Mouse (Mus musculus) neutrophil, adult 5-6 weeks (primary cell): ENCODE measurements around the gene Jazf1. TPM values are rescaled to one million over a fixed set of nuclear protein-coding genes. Genes with fewer than 3 reads are reported as not detected.
A peak's percentile ranks its signal among the peaks of the same experiment; 100 is the strongest.

Experiments
- ATAC-seq: fragments of 151-379, 151-347 bp; 2 replicates; pipeline ENCODE4 v1.8.0; 2017; ENCODE audit warnings: mild to moderate bottlenecking, moderate TSS enrichment; ENCODE audit not compliant: insufficient number of reproducible peaks, poor library complexity, low FRiP score, severe bottlenecking; ENCODE audit errors: extremely low read depth
- total RNA-seq: library from RNA; stranded (forward); fragments of 200-1000 nt; gene quantifications from 2 replicates; pipeline ENCODE4 v1.2.3, GENCODE M21; 2017

Jazf1 gene
- total RNA-seq, 1 experiment from 2014 or later = 0.47 TPM

DNA sequence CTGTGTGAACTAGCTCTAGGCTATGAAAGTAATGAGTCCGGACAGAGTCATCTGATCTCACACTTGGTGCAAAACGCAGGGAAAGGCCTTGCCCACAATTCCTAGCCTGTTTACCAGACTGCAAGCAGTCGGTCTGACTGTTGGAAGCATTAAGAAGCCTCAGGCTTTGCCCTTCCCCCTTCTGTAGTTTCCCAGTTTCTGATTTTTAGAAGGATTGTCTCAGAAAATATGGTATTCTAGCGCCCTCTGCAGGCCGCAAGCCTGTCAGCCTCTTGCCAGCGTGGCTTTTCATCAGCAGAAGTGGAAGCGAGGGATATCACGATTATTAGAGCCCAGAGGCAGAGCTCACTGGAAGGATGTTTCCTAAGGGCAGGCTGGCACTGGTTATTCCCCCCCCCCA is 229.7 kb downstream of the Jazf1 start:
- ATAC-seq = 0 out of 2 replicates have a peak, but pooled peaks have one; percentile 30

DNA sequence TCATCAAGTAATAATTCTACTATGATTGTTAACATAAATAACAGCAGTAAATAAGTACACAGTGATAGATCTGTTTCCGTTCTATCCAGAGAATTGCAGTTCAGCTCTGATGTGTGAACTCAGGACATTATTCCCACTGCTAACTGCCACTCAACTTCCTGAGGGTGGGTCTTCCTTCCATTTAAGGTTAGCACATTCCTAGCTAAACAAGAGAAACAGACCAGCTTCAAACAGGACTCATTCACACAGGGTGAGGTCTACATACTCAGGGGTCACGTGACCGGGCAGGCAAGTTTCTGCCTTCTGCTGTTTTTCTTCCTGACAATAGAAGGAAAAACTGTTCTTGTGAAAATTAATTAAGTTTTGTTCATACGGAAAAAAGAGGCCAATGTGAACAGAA is 230.6 kb downstream of the Jazf1 start:
- ATAC-seq = no peak

DNA sequence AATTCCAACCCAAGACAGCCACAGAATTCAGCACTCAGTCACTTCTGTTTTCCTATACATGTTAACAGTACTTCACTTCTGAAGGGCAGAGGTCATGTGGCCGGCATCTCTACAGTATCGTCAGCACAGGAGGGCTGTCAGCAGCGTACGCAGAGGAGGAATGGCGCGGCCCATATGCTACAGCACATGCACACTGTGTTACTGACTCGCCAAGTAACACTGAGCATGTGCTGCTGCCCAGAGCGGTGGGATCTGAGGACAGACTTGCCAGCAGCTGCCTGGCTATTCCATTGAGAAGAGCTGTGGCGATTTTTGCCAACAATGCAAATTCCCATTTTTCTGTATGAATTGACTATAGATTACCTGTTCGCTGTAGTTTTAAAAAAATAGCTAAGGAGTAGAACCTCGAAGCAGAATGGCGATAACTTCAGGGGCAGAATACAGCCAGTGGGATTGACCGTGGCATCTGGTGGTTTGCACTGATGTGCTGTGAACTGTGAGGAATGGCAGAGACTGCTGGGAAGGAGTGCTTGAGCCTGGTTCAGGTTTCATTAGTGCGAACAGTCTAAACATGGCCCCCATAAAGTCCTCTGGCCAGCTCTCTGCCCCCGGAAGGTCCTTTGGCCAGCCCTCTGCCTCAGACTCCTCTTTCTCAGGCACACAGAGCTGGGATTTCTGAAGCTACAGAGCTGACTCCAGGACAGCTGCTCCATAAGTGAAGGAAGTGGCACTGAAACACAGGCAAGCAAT is 232.1 kb downstream of the Jazf1 start:
- no peak for ATAC-seq

DNA sequence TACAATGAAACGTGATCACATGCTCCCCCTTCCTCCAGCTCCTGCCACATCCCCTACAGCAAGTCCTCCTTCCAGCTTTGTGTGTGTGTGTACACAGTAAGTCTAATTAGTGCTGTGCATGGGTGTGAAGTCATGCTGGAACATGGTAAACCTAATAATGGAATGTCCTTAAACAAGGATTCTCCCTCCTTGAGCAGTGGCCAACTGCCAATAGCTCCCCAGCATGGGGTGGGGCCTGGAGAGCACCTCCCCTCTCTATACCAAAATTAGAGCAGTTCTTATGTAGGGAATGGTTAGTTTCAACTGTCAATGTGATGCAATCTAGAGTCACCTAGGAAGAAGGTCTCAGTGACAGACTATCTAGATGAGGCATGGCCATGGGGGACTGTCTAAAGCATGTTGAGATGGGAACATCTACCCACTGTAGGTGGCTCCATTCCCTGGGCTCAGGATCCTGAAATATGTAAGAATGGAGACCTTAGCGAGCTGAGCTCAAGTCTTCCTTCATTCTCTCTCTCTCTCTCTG is 240.6 kb downstream of the Jazf1 start:
- no peak for ATAC-seq

DNA sequence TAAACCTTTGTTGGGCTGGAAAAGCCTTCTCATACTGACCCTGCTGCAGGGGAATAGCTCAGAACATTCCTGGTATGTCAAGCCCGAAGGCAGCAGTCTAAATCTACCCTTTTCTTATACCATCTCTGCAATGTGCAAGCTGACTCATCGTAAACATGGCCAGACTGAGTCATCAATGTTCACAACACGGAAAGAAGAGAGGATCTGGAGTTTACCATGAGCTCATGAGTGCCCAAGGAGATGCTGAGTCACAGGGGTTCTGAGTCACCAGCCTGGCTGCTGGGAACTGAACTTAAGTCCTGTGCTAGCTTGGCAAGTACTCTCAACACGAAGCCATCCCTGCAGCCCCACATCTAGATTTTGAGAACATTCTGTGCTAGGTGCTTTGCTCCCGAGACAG is 242.9 kb downstream of the Jazf1 start:
- ATAC-seq = peak; percentile 89

DNA sequence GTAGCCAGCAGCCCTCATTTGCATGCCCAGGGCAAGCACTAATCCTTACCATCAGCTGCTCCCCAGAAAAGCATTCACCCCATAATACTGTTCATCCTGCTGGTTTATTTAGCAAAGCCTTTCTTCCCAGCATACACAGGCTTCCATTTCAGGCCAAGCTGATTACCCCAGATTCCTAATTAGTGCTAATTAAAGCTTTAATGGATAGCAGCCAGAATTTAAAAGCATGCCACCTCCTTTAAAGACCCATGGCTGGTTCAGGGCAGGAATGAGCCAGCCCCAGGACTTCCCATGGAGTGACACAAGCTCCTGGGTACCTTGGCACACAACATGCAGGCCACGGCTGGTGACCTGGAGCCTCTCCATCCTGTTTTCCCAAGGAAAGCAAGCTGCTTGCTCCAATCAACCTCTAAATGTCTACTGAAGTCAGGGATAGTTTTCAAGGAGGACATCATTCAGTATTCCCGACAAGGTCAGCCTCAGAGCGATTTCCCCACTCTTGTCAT is 243.4 kb downstream of the Jazf1 start:
- ATAC-seq = no peak

DNA sequence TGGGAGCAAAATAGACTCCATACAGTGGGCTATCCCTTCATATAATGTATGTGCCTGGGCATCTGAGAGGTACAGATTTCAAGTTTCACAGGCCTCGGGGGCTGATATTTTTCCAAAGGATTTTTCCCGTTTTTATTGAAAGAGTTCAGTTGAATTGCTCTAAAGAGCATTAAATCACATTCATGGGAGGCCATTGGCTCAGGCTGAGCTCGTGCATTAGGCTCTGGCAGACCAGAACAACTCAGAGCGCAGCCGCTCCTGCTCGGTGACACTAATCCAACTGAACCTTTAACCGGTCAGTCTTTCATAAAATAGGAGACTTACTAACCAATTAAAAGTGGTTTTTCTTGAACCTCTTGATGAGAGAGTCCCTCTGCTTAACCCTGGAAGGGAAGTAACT is 245.4 kb downstream of the Jazf1 start:
- no peak for ATAC-seq

DNA sequence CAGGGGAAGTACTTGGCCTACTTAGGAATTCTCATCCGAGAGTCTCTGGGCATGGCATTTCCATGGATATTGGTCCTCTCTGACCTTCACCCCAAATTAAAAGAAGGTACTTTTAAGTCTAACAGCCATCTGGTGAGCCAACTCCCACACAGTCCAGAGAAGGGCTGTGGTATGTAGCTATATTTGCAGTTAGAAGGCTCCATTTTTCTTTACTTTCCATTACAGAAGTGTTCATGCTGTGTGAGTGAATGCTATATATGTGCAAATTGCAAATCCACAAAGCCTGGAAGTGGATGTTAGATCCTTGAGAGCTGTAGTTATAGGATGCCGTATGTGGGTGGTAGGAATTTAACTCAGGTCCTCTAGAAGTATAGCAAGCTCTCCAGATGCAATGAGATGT is 245.8 kb downstream of the Jazf1 start:
- no peak for ATAC-seq

DNA sequence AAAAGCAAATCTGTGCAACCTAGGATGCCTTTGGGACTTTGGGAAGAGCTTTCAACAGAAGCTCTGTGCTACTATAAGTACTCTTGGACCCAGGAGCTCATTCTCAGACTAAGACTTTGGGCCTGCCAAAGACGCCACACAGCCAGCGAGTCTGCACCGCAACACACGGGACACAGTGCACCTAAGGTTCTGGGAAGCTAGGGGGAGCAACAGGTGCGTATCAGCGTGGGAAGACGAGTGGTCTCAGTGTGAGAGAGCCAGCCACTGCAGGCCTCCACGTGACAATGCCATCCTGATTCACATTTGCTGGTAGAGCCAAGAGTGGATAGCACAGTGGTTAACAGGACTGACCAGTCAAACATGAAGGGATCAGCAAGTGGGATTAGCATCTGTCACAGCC is 249.1 kb downstream of the Jazf1 start:
- no peak for ATAC-seq

DNA sequence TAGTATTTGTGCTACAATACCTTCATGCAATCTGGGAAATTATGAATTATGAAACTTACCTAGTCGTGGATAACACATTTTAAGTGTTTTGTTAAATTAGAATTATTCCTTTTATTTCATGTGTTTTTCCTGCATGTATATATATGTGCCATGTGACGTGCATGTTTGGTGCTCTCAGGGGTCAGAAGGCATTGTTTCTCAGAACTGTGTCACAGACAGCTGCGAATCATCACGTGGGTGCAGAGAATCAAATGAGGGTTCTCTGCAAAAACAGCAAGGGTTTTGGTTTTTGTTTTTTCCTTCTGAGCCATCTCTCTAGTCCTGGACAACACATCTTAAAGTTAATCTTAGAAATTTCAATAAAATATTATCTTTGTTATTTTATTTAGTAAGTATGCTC is 250.4 kb downstream of the Jazf1 start:
- ATAC-seq = no peak

DNA sequence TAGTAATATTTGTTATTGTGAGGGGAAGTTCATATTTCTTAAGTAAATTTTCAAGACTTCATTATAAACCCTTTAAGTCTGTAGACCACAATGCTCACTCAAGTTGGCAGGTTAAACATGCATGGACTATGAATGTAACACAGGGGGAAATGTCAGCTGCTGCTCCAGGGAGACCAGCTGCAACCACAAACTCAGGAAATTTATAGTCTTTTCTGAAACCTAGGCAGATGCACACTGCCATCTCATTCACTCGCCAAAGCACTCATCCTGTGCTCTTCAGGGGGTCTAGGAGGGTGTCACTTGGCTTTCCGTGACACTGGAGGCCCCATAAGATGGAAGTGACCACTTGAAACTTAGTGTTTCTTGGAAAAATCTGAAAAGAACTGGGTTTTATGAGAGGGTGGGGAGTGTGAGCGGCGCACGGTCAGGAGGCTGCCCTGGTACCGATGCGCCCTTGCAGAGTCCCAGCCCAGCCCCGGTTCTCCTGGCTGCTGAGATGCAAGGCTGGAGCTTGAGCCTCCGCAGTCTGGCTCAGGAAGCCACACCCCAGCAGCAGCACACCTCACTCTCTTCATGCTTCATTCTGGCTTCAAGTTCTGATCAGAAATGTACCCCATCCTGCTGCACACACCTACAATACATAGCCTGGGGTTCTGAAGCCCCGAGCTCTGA is 251.1 kb downstream of the Jazf1 start:
- ATAC-seq = no peak

DNA sequence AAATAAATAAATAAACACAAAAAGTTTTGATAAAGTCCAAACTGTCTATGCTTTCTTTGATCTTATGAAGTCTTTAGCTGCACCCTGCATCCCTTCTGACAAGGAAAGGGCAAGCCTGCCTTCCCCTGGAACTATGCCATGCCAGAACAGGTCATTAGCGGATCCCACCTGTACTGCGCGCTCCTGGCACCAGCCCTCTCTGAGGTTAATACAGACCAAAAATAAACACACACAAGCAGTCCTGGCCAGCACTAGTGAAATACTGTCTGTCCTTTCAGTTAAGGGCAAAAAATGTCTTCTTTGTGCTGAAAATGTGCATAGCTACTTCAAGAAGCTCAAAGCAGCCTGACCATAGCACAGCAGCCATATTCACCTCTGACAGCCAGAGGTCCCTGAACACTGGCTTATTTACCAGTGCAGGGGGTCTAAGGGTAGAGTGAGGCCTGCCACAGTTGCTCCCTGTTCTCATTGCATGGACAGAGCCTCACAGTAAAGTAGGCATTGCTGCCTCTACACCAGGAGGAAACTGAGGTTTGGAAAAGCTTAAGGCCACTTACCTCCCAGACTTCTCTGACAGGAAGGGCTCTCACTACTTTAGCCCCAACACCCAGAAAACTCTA is 263.1 kb downstream of the Jazf1 start:
- ATAC-seq = no peak

DNA sequence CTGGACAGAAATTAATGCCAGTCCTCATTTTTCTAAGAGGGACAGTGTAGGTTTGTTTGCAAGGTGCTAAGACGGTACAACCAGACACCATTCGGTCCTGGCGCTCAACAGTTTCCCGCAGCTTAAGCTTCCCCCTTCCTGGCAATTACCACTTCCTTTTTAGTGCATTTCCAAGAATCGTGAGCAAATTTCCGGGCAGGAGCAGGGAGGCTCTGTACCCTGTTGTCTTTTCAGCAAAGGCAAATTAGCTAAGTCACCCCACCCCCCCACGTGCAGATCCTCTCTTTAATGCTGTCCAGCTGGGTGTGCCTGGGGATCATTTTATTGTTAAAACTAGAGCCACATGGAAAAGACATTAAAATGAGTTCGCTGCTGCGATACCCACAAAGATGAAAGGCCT is 266.2 kb downstream of the Jazf1 start:
- ATAC-seq = no peak

DNA sequence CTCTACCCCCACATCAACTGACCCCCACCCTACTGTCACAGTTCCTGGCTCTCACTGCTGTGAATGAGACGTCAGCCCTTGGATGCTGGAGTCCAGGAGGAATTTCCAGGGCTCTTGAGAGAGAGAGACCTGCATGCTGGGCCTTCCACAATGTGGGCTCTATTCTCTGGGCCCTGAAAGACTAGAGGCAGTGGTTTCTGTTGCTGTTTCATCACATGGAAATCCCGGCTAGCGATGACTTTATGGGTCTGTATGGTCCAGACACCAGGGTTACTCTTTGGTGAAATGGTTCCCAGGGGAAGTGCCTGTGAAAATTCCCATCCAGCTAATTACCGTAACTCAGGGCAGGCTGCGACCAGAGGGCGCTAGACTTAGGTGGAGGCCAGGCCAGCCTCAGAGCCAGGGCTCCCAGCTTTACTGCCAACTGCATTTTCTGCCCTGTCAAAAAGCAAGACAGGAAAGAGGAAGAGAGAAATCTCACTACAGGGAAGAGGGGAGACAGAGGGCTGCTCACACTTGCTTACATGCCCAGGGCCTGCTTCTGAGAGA is 271.1 kb downstream of the Jazf1 start:
- no peak for ATAC-seq

DNA sequence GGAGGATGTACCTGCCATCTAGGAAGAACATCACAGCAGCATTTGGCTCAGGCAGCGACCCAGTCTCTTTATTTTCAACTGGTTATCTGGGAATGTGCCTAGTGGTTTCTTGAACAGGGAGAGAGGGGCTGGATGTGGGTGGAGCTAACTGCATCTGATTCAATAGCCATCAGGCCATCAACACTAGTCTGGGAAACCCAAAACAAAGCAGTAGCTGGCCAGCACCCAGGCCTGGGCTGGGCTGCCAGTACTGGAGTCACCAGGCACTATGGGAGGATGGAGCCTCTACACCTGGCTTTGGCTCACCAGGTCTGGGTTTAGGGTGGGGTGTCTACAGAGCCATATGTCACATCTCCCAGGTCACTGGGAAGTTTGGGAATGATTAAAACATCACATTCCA is 271.7 kb downstream of the Jazf1 start:
- ATAC-seq = no peak

DNA sequence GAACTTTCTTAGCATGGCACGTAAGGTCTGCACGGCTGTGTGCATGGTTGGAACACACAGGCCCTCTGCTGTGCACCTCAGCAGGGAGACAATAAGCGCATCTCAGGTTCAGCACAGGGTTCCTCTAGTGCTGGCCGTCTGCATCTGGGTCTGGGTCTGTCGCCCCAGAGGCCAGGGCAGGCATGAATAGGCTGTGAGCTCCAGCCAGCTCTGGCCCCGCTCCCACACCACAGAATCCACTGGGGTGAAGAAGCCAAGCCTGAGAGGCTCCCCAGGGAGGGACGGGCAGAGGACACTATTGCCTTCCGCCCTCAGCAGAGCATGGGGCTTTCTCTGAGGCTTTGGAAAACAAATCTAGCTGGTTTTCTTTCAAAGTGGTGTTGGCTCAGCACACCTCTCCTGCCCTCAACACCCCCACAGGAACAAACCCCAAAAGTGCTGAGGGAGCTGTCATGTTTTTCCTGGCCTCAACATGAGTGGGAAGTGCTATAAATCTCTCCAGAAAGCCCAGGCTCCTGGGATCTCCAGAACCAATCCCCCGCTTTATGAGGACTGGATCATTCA is 272.3 kb downstream of the Jazf1 start:
- no peak for ATAC-seq

DNA sequence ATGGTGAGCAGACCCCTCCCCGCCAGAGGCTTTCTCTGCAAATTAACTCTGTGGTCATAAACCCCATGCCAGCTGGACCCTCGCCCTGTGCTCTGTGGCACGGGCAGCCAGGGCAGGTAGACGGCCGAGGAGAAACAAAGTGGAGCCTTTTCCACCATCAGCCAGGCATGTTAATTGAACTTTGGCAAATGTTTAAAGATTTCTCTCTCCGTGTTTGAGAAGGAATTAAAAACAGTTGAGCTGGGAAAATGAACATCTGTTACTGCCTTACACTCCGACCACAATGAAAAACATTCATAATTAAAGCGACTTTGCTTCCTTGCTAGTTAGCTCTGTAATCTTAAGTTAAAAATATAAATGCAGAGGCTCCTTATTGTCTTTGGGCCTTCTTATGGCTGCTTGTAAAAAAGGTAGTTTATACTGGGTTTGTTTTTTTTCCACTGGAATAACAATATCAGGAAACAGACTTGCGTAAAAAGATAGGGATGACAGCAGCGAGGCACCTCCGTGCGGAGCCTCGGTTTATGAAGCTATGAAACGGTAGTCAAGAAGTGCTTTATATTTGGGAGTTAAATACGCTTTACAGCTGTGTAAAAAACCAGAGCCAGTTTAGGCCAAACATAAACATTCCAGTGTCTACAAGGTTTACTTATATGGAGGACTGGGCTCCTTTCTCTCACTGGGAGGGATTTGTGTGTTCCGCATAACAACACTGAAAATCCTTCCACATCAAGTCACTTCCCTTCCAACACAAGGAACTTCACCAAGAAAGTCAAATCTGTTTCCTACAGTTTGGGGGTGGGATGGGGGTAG is 273.2 kb downstream of the Jazf1 start:
- ATAC-seq = no peak

DNA sequence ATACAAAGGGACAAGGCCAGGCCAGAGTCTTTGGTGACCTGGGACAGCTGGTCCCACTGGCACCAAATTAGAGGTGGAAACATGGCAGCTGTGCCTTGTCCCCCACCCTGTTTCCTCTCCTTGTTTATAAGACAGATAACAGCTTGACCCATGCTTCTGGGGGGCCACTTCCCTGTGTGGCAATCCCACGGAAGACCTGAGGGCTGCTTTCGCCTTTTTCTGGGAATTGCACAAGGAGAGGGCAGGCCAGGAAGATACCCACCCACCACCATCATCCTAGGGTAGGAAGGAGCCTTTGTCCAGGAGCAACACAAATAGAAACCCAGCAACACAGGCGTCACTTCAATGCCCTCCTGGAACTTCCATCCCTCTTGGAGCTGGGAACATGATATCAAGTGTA is 276.0 kb downstream of the Jazf1 start:
- ATAC-seq = no peak

DNA sequence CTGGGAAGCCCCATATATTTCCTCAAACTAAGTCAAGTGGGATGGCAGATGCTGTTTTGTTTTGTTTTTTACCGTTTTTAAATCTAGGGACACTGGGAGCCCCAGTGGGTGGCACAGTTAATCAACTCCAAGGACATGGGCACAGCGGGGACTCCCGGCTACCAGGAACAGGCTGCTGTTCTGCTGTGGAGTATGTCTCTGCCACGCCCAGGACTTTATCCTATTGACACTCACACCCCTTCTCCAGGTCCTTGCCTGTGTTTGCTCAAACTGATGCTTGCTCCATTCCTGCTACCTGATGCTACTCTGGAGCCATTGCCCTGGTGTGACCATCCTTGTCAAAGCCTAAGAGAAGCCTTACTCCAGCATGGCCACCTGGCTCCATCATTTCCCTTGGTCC is 277.6 kb downstream of the Jazf1 start:
- ATAC-seq = no peak
